In genomic region chr9:66059583-66060307, GRCm38 (mm10) we compare ENCODE assay signal across 7 mouse cellular contexts. TPM values are rescaled to one million over a fixed set of nuclear protein-coding genes. Genes with fewer than 3 reads are reported as not detected.
DNase-seq lines count a peak whose midpoint lies in the region; ATAC-seq lines count a peak whose summit lies in the region.

Gene Ppib (plus strand): TSS chr9:66060222.

- peak within 1 kb of the TSS; percentile 78 for H3K27ac ChIP-seq in intestine, embryonic 15.5 days
- H3K27ac ChIP-seq in midbrain, embryonic 10.5 days (replicated peaks), result peak within 1 kb of the TSS; percentile 94

- peak within 1 kb of the TSS; percentile 70 for H3K4me2 ChIP-seq in intestine, embryonic 15.5 days (replicated peaks)

- peaks cover 19% of the 10 kb centered on the region for H3K36me3 ChIP-seq in intestine, embryonic 15.5 days
- peaks cover 31% of the 10 kb centered on the region for H3K36me3 ChIP-seq in midbrain, embryonic 10.5 days

- no peaks in the 10 kb centered on the region for H3K27me3 ChIP-seq in intestine, embryonic 15.5 days (replicated peaks)
- no peaks in the 10 kb centered on the region for H3K27me3 ChIP-seq in midbrain, embryonic 10.5 days (ENCODE audit: low read depth, poor library complexity, severe bottlenecking)

- peaks cover 18% of the 10 kb centered on the region for H3K4me1 ChIP-seq in intestine, embryonic 15.5 days (replicated peaks)
- peaks cover 26% of the 10 kb centered on the region for H3K4me1 ChIP-seq in midbrain, embryonic 10.5 days

- under 1% methylated on average over 51 of the region's 51 CpGs for WGBS in intestine, embryonic 15.5 days
- WGBS in midbrain, embryonic 10.5 days, result 2% methylated on average over 51 of the region's 51 CpGs

- no peaks in the 10 kb centered on the region for H3K9me3 ChIP-seq in intestine, embryonic 15.5 days
- H3K9me3 ChIP-seq in midbrain, embryonic 10.5 days (replicated peaks), result no peaks in the 10 kb centered on the region

- DNase-seq in adrenal gland, adult 2 months, result peak; percentile 100
- peak; percentile 93 for DNase-seq in embryo, embryonic 11.5 days (ENCODE audit: low read depth, low spot score)
- DNase-seq in gastrocnemius, postnatal 36 days, result peak; percentile 94 to 97
- peak; percentile 99 for DNase-seq in left cerebral cortex, postnatal 25 days (ENCODE audit: low spot score in 2 of 2)
- DNase-seq in midbrain, embryonic 10.5 days (ENCODE audit: low spot score), result peak; percentile 98
- DNase-seq in right cerebral cortex, postnatal 4 days, result peak; percentile 95

- peak within 1 kb of the TSS; percentile 79 for H3K9ac ChIP-seq in intestine, embryonic 15.5 days

- peak within 1 kb of the TSS; percentile 82 for H3K4me3 ChIP-seq in intestine, embryonic 15.5 days (replicated peaks)
- peak within 1 kb of the TSS; percentile 84 for H3K4me3 ChIP-seq in midbrain, embryonic 10.5 days

- intact Hi-C loops in gastrocnemius, postnatal 36 days (cut with DNase I), result no loop called here
- intact Hi-C loops in left cerebral cortex, postnatal 25 days (cut with DNase I), result loop anchor here (2.0 kb wide), 1 partner anchor 67 kb away; the partner anchor contains the start of genes Ciao2a and Snx1

- ATAC-seq in intestine, embryonic 15.5 days, result peak; percentile 99

RNA-seq across cellular contexts. Expression of gene Ppib, which starts in this region (rescaled TPM):
- 100 to 1,000 TPM; 245 to 310 TPM for total RNA-seq in adrenal gland, adult 2 months (2021)
- 68.3 and 78.6 TPM in 2 replicates for polyA plus RNA-seq in adrenal gland, adult 2 months (2012; rRNA removed)
- total RNA-seq in gastrocnemius, postnatal 36 days (2021), result 10 to 100 TPM; 43.8 to 49.4 TPM
- polyA plus RNA-seq in intestine, embryonic 15.5 days (2015; fragmentation: Nextera tagmentation; extraction: Ambion mirVana), result 638 and 715 TPM in 2 replicates
- 100 to 1,000 TPM; 182 to 184 TPM for total RNA-seq in left cerebral cortex, postnatal 25 days (2021)
- polyA plus RNA-seq in midbrain, embryonic 10.5 days (2016; fragmentation: Nextera tagmentation; extraction: Ambion mirVana), result 473 and 501 TPM in 2 replicates

Comparison
In these comparisons a context has a peak if more than half of its experiments do, and no peak if none do; other contexts are left out.
1. Peak in every context shown above with its lines: DNase-seq, ATAC-seq, H3K4me3 ChIP-seq and H3K27ac ChIP-seq.